Mouse (Mus musculus): ENCODE results near the gene Ctsz. TPM values are rescaled to one million over a fixed set of nuclear protein-coding genes. Genes with fewer than 3 reads are reported as not detected.

The Ctsz gene
- polyA plus RNA-seq, 1 experiment from 2014 or later, result 83.3 TPM

DNA sequence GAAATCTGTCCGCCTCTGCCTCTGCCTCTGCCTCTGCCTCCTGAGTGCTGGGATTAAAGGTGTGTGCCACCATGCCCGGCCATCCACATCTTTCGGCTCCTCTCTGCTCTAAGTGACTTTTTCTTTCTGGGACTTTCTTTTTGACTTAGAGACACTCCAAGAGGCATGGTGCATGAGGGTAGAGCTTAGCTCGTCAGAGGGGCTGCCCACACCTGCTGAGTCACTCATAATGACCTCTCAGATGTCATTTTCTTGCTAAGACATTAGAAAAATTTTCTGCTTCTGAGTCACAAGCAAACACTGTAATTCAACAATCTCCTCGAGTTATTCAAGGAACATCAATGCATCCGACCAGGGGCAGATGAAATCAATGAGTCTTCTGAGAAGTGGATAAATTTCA is 6.2 kb upstream of the Ctsz start:
- no peaks in the 10 kb centered on the region for H3K36me3 ChIP-seq (ENCODE audit: control insufficient read depth, insufficient read depth, low read length)
- no peak overlapping the region for H3K4me2 ChIP-seq (ENCODE audit: low read length)
- no peak overlapping the region for H3K27ac ChIP-seq (ENCODE audit: low read depth, low read length)
- WGBS, result 84% methylated on average over 6 of the region's 6 CpGs
- H3K9ac ChIP-seq (ENCODE audit: low read depth, low read length), result no peak overlapping the region
- no peak overlapping the region for H3K4me3 ChIP-seq (ENCODE audit: low read length)
- H3K4me1 ChIP-seq (ENCODE audit: control insufficient read depth, insufficient read depth, low read depth, low read length), result no peaks in the 10 kb centered on the region
- no peaks in the 10 kb centered on the region for H3K27me3 ChIP-seq (replicated peaks; ENCODE audit: control insufficient read depth, insufficient read depth, low read length)
- no peaks in the 10 kb centered on the region for H3K9me3 ChIP-seq (ENCODE audit: control insufficient read depth, low read length)
- ATAC-seq, result no peak

- Histone ChIP-seq H3K4me2 (ENCODE audit: low read length) (no peak overlapping the region), H3K9ac (ENCODE audit: low read depth, low read length) (no peak overlapping the region), H3K27me3 (replicated peaks; ENCODE audit: control insufficient read depth, insufficient read depth, low read length) (no peaks in the 10 kb centered on the region), H3K4me3 (ENCODE audit: low read length) (no peak overlapping the region), H3K9me3 (ENCODE audit: control insufficient read depth, low read length) (no peaks in the 10 kb centered on the region), H3K36me3 (ENCODE audit: control insufficient read depth, insufficient read depth, low read length) (no peaks in the 10 kb centered on the region), H3K27ac (ENCODE audit: low read depth, low read length) (no peak overlapping the region), H3K4me1 (ENCODE audit: control insufficient read depth, insufficient read depth, low read depth, low read length) (no peaks in the 10 kb centered on the region)
- WGBS, result 88% methylated on average over 7 of the region's 7 CpGs
- ATAC-seq, result no peak
These were observed 5.5 kb upstream of the Ctsz start for GRCm38 (mm10) chr2:174444359-174444758.

- no peak overlapping the region for H3K27ac ChIP-seq (ENCODE audit: low read depth, low read length)
- H3K4me1 ChIP-seq (ENCODE audit: control insufficient read depth, insufficient read depth, low read depth, low read length), result peaks cover 9% of the 10 kb centered on the region
- WGBS, result 32% methylated on average over 2 of the region's 2 CpGs
- no peaks in the 10 kb centered on the region for H3K36me3 ChIP-seq (ENCODE audit: control insufficient read depth, insufficient read depth, low read length)
- no peak for ATAC-seq
- no peaks in the 10 kb centered on the region for H3K9me3 ChIP-seq (ENCODE audit: control insufficient read depth, low read length)
- H3K9ac ChIP-seq (ENCODE audit: low read depth, low read length), result no peak overlapping the region
- H3K4me2 ChIP-seq (ENCODE audit: low read length), result no peak overlapping the region
- H3K4me3 ChIP-seq (ENCODE audit: low read length), result no peak overlapping the region
- H3K27me3 ChIP-seq (replicated peaks; ENCODE audit: control insufficient read depth, insufficient read depth, low read length), result no peaks in the 10 kb centered on the region
These were observed 4.2 kb upstream of the Ctsz start for GRCm38 (mm10) chr2:174443046-174443445.

DNA sequence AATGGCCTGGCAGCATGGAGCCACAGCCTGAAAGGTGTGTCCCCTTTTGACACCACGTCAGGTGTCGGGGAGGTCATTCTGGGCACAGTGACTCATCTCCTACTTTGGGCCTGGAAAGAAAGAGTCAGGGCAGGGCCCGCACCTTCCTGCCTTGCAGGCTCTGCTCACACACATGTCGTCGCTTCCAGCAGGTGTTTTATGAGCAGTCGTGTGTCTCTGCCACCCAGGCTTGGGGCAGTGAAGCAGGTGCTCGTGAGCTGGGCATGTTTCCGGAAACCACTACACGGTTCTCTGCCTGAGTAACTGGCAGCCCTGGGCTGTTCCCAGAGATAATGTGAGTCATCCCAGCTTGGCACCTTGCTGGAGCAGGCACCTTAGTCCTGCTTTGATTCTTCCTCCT is 3.6 kb upstream of the Ctsz start:
- no peak overlapping the region for H3K4me3 ChIP-seq (ENCODE audit: low read length)
- peaks cover 12% of the 10 kb centered on the region for H3K4me1 ChIP-seq (ENCODE audit: control insufficient read depth, insufficient read depth, low read depth, low read length)
- H3K27me3 ChIP-seq (replicated peaks; ENCODE audit: control insufficient read depth, insufficient read depth, low read length), result no peaks in the 10 kb centered on the region
- no peaks in the 10 kb centered on the region for H3K9me3 ChIP-seq (ENCODE audit: control insufficient read depth, low read length)
- no peak overlapping the region for H3K27ac ChIP-seq (ENCODE audit: low read depth, low read length)
- ATAC-seq, result no peak
- H3K9ac ChIP-seq (ENCODE audit: low read depth, low read length), result no peak overlapping the region
- no peaks in the 10 kb centered on the region for H3K36me3 ChIP-seq (ENCODE audit: control insufficient read depth, insufficient read depth, low read length)
- 82% methylated on average over 9 of the region's 9 CpGs for whole genome bisulfite sequencing
- H3K4me2 ChIP-seq (ENCODE audit: low read length), result no peak overlapping the region

DNA sequence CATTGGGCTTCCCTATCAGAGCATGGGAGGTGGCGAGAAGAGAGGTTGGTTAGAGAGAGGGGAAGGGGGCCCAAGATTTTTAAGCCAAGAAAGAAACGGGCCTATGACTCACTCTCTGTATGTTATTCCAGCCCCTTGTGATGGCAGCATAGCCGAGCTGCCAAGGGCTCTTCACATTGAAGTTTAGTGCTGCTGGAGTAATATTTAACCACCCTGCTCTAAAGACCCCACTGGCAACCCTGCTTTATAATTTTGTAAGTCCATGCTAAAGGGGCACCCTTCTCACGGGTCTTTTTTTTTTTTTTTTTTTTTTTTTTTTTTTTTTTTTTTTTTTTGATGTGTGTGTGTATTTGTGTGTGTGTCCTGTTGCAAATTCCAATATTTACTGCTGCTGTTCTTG is 3.1 kb upstream of the Ctsz start:
- WGBS, result 88% methylated on average over 4 of the region's 4 CpGs
- Histone ChIP-seq H3K27me3 (replicated peaks; ENCODE audit: control insufficient read depth, insufficient read depth, low read length) (no peaks in the 10 kb centered on the region), H3K9ac (ENCODE audit: low read depth, low read length) (no peak overlapping the region), H3K36me3 (ENCODE audit: control insufficient read depth, insufficient read depth, low read length) (no peaks in the 10 kb centered on the region), H3K4me1 (ENCODE audit: control insufficient read depth, insufficient read depth, low read depth, low read length) (peaks cover 12% of the 10 kb centered on the region), H3K9me3 (ENCODE audit: control insufficient read depth, low read length) (no peaks in the 10 kb centered on the region), H3K27ac (ENCODE audit: low read depth, low read length) (no peak overlapping the region), H3K4me3 (ENCODE audit: low read length) (no peak overlapping the region), H3K4me2 (ENCODE audit: low read length) (no peak overlapping the region)
- no peak for ATAC-seq

DNA sequence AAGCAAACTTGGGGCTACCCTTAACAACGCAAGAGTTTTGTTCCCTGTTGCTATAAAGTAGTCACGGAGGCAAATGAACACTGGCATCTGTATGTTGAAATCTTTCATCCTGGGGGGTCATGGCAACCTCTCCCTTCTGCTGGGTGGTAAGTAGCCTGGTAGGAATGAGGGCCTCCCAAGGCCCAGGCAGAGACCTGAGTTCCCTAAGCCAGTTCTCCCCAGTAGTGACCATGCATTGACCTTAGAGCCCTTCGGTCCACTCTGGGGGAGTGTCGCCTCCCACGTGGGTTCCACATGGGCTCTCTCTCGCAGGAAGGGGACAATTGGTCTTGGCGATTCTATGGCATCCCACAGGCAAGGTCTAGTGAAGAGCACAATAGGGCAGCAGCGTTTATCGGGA is 1.1 kb upstream of the Ctsz start:
- no peak for ATAC-seq
- no peaks in the 10 kb centered on the region for H3K27me3 ChIP-seq (replicated peaks; ENCODE audit: control insufficient read depth, insufficient read depth, low read length)
- WGBS, result 86% methylated on average over 9 of the region's 9 CpGs
- H3K4me1 ChIP-seq (ENCODE audit: control insufficient read depth, insufficient read depth, low read depth, low read length), result peaks cover 12% of the 10 kb centered on the region
- no peaks in the 10 kb centered on the region for H3K36me3 ChIP-seq (ENCODE audit: control insufficient read depth, insufficient read depth, low read length)
- H3K4me3 ChIP-seq (ENCODE audit: low read length), result no peak overlapping the region
- no peaks in the 10 kb centered on the region for H3K9me3 ChIP-seq (ENCODE audit: control insufficient read depth, low read length)
- no peak overlapping the region for H3K4me2 ChIP-seq (ENCODE audit: low read length)
- no peak overlapping the region for H3K27ac ChIP-seq (ENCODE audit: low read depth, low read length)
- H3K9ac ChIP-seq (ENCODE audit: low read depth, low read length), result no peak overlapping the region

GRCm38 (mm10) chr2:174439450-174439838 is 605 bp upstream of the Ctsz start:
- H3K27me3 ChIP-seq (replicated peaks; ENCODE audit: control insufficient read depth, insufficient read depth, low read length), result no peaks in the 10 kb centered on the region
- no peak overlapping the region for H3K27ac ChIP-seq (ENCODE audit: low read depth, low read length)
- H3K4me2 ChIP-seq (ENCODE audit: low read length), result peak overlapping the region; percentile 71
- ATAC-seq, result no peak
- H3K9me3 ChIP-seq (ENCODE audit: control insufficient read depth, low read length), result no peaks in the 10 kb centered on the region
- no peaks in the 10 kb centered on the region for H3K36me3 ChIP-seq (ENCODE audit: control insufficient read depth, insufficient read depth, low read length)
- peak overlapping the region; percentile 67 for H3K9ac ChIP-seq (ENCODE audit: low read depth, low read length)
- peaks cover 12% of the 10 kb centered on the region for H3K4me1 ChIP-seq (ENCODE audit: control insufficient read depth, insufficient read depth, low read depth, low read length)
- H3K4me3 ChIP-seq (ENCODE audit: low read length), result no peak overlapping the region
- 49% methylated on average over 5 of the region's 5 CpGs for WGBS

GRCm38 (mm10) chr2:174438181-174438580 is 658 bp downstream of the Ctsz start:
- WGBS, result 69% methylated on average over 11 of the region's 11 CpGs

DNA sequence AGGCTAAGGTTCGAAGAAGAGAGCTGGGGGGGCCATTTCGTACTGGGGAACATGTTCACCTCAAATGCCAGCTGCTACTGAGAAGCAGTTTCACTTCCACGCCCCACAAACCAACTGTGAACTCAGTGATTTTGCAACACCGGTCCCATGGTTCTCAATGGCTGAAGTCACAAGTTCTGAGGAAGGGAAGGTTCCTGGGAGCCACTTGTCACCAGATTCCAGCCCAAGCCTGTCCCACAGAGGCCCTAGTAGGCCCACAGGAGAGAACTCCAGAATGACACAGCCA is 1.2 kb downstream of the Ctsz start:
- Histone ChIP-seq H3K4me2 (ENCODE audit: low read length) (peak overlapping the region; percentile 71), H3K9ac (ENCODE audit: low read depth, low read length) (no peak overlapping the region), H3K4me3 (ENCODE audit: low read length) (no peak overlapping the region), H3K27ac (ENCODE audit: low read depth, low read length) (no peak overlapping the region), H3K9me3 (ENCODE audit: control insufficient read depth, low read length) (no peaks in the 10 kb centered on the region), H3K27me3 (replicated peaks; ENCODE audit: control insufficient read depth, insufficient read depth, low read length) (no peaks in the 10 kb centered on the region), H3K36me3 (ENCODE audit: control insufficient read depth, insufficient read depth, low read length) (no peaks in the 10 kb centered on the region), H3K4me1 (ENCODE audit: control insufficient read depth, insufficient read depth, low read depth, low read length) (peaks cover 12% of the 10 kb centered on the region)
- no peak for ATAC-seq
- 91% methylated on average over 4 of the region's 4 CpGs for WGBS

More at GRCm38 (mm10) chr2:174438181-174438580, 658 bp downstream of the Ctsz start:
- no peaks in the 10 kb centered on the region for H3K27me3 ChIP-seq (replicated peaks; ENCODE audit: control insufficient read depth, insufficient read depth, low read length)
- peak overlapping the region; percentile 56 for H3K4me3 ChIP-seq (ENCODE audit: low read length)
- ATAC-seq, result 0 out of 2 replicates have a peak, but pooled peaks have one; percentile 1
- H3K9me3 ChIP-seq (ENCODE audit: control insufficient read depth, low read length), result no peaks in the 10 kb centered on the region
- H3K27ac ChIP-seq (ENCODE audit: low read depth, low read length), result no peak overlapping the region
- H3K36me3 ChIP-seq (ENCODE audit: control insufficient read depth, insufficient read depth, low read length), result no peaks in the 10 kb centered on the region
- H3K4me2 ChIP-seq (ENCODE audit: low read length), result peak overlapping the region; percentile 71
- H3K4me1 ChIP-seq (ENCODE audit: control insufficient read depth, insufficient read depth, low read depth, low read length), result peaks cover 12% of the 10 kb centered on the region
- peak overlapping the region; percentile 67 for H3K9ac ChIP-seq (ENCODE audit: low read depth, low read length)

Data from hindbrain, embryonic 16.5 days (tissue).